Mouse (Mus musculus) retina, postnatal 7 days (tissue): Measurements from ENCODE around the gene Rpl23a.
A peak's percentile ranks its signal among the peaks of the same experiment; 100 is the strongest.

Source experiments
- DNase-seq: peaks from one replicate; pipeline ENCODE4 v3.0.0-alpha.2; 2012; ENCODE audit warnings: low read depth, low spot score

The Rpl23a gene

GRCm38 (mm10) chr11:78182961-78183844 is at the start of gene Rpl23a:
Gene Rpl23a (minus strand): TSS chr11:78183584.
- DNase-seq, result peak; percentile 87

GRCm38 (mm10) chr11:78231518-78231917 is 48.1 kb upstream of the Rpl23a start:
- DNase-seq, result no peak

GRCm38 (mm10) chr11:78223586-78223985 is 40.2 kb upstream of the Rpl23a start:
- DNase-seq, result no peak

- DNase-seq, result no peak
These were observed 32.4 kb upstream of the Rpl23a start for GRCm38 (mm10) chr11:78215709-78216317.

- DNase-seq, result no peak
These were observed 29.9 kb upstream of the Rpl23a start for GRCm38 (mm10) chr11:78213086-78213817.

GRCm38 (mm10) chr11:78211513-78211912 is 28.1 kb upstream of the Rpl23a start:
- no peak for DNase-seq

GRCm38 (mm10) chr11:78210615-78211014 is 27.2 kb upstream of the Rpl23a start:
- DNase-seq, result no peak

GRCm38 (mm10) chr11:78209886-78210285 is 26.5 kb upstream of the Rpl23a start:
- DNase-seq, result no peak

GRCm38 (mm10) chr11:78207190-78207589 is 23.8 kb upstream of the Rpl23a start:
- DNase-seq, result no peak

GRCm38 (mm10) chr11:78205361-78206206 is 22.2 kb upstream of the Rpl23a start:
- no peak for DNase-seq

- DNase-seq, result no peak
These were observed 20.9 kb upstream of the Rpl23a start for GRCm38 (mm10) chr11:78204287-78204686.

GRCm38 (mm10) chr11:78202372-78202771 is 19.0 kb upstream of the Rpl23a start:
- DNase-seq, result no peak

GRCm38 (mm10) chr11:78195101-78195863 is 11.9 kb upstream of the Rpl23a start:
- DNase-seq, result no peak

- no peak for DNase-seq
These were observed 11.2 kb upstream of the Rpl23a start for GRCm38 (mm10) chr11:78194411-78195100.

- DNase-seq, result no peak
These were observed 9.7 kb upstream of the Rpl23a start, which contains the start of gene Proca1 for GRCm38 (mm10) chr11:78193113-78193512. Gene Proca1 (plus strand): TSS chr11:78193392.

- no peak for DNase-seq
These were observed 6.7 kb upstream of the Rpl23a start for GRCm38 (mm10) chr11:78190041-78190440.

- no peak for DNase-seq
These were observed 6.1 kb upstream of the Rpl23a start for GRCm38 (mm10) chr11:78189234-78190040.

GRCm38 (mm10) chr11:78188331-78189233 is 5.2 kb upstream of the Rpl23a start, which contains the start of gene Rab34:
Gene Rab34 (plus strand): TSS chr11:78188430.
- DNase-seq, result peak; percentile 58
